Mouse (Mus musculus): Measurements from ENCODE around the gene Atp8b5. TPM values are rescaled to one million over a fixed set of nuclear protein-coding genes. Genes with fewer than 3 reads are reported as not detected.

Gene Atp8b5
- polyA plus RNA-seq, 1 experiment from 2014 or later = 0.40 TPM

GRCm38 (mm10) chr4:43258556-43258955 lies 8.4 kb upstream of the Atp8b5 start:
- no peak overlapping the region for H3K27ac ChIP-seq
- H3K4me2 ChIP-seq = no peak overlapping the region
- no peaks in the 10 kb centered on the region for H3K9me3 ChIP-seq
- peaks cover 81% of the 10 kb centered on the region for H3K36me3 ChIP-seq
- ATAC-seq (ENCODE audit: low FRiP score) = no peak
- H3K27me3 ChIP-seq = no peaks in the 10 kb centered on the region
- H3K4me1 ChIP-seq (replicated peaks) = no peaks in the 10 kb centered on the region
- no peak overlapping the region for H3K9ac ChIP-seq
- H3K4me3 ChIP-seq = no peak overlapping the region
- WGBS = 89% methylated on average over 4 of the region's 4 CpGs

GRCm38 (mm10) chr4:43259435-43259834 lies 7.5 kb upstream of the Atp8b5 start:
- Histone ChIP-seq H3K4me1 (replicated peaks) (no peaks in the 10 kb centered on the region), H3K9ac (no peak overlapping the region), H3K27me3 (no peaks in the 10 kb centered on the region), H3K36me3 (peaks cover 82% of the 10 kb centered on the region), H3K9me3 (no peaks in the 10 kb centered on the region), H3K4me2 (no peak overlapping the region), H3K4me3 (no peak overlapping the region), H3K27ac (0 out of 2 replicates have a peak overlapping the region, but pooled peaks have one; percentile 2)
- no peak for ATAC-seq (ENCODE audit: low FRiP score)
- WGBS = 75% methylated on average over 3 of the region's 3 CpGs

GRCm38 (mm10) chr4:43260096-43260495 lies 6.9 kb upstream of the Atp8b5 start:
- no peak overlapping the region for H3K4me2 ChIP-seq
- WGBS = 78% methylated on average over 5 of the region's 5 CpGs
- H3K9ac ChIP-seq = no peak overlapping the region
- no peak overlapping the region for H3K4me3 ChIP-seq
- H3K4me1 ChIP-seq (replicated peaks) = no peaks in the 10 kb centered on the region
- H3K36me3 ChIP-seq = peaks cover 75% of the 10 kb centered on the region
- H3K9me3 ChIP-seq = no peaks in the 10 kb centered on the region
- no peak for ATAC-seq (ENCODE audit: low FRiP score)
- no peak overlapping the region for H3K27ac ChIP-seq
- H3K27me3 ChIP-seq = no peaks in the 10 kb centered on the region

- Histone ChIP-seq H3K9ac (no peak overlapping the region), H3K4me3 (no peak overlapping the region), H3K27me3 (no peaks in the 10 kb centered on the region), H3K9me3 (no peaks in the 10 kb centered on the region), H3K27ac (no peak overlapping the region), H3K36me3 (peaks cover 48% of the 10 kb centered on the region), H3K4me1 (replicated peaks) (peaks cover 8% of the 10 kb centered on the region; the same call in 1 of the 2 replicates), H3K4me2 (no peak overlapping the region)
- WGBS = 92% methylated on average over 6 of the region's 6 CpGs
- ATAC-seq (ENCODE audit: low FRiP score) = no peak
These were observed 4.1 kb upstream of the Atp8b5 start for GRCm38 (mm10) chr4:43262821-43263220.

- no peak overlapping the region for H3K27ac ChIP-seq
- H3K4me1 ChIP-seq (replicated peaks) = peaks cover 8% of the 10 kb centered on the region; the same call in 1 of the 2 replicates
- H3K9ac ChIP-seq = no peak overlapping the region
- H3K4me3 ChIP-seq = no peak overlapping the region
- H3K4me2 ChIP-seq = peak overlapping the region; percentile 64; the same call in 1 of the 2 replicates
- H3K36me3 ChIP-seq = peaks cover 25% of the 10 kb centered on the region
- H3K9me3 ChIP-seq = no peaks in the 10 kb centered on the region
- ATAC-seq (ENCODE audit: low FRiP score) = no peak
- H3K27me3 ChIP-seq = no peaks in the 10 kb centered on the region
- 77% methylated on average over 2 of the region's 2 CpGs for WGBS
These were observed 813 bp upstream of the Atp8b5 start for GRCm38 (mm10) chr4:43266146-43266545.

GRCm38 (mm10) chr4:43267323-43267658 lies 332 bp downstream of the Atp8b5 start:
- Histone ChIP-seq H3K27ac (no peak overlapping the region), H3K36me3 (peaks cover 21% of the 10 kb centered on the region), H3K9ac (no peak overlapping the region), H3K27me3 (no peaks in the 10 kb centered on the region), H3K4me1 (replicated peaks) (peaks cover 8% of the 10 kb centered on the region; the same call in 1 of the 2 replicates), H3K9me3 (no peaks in the 10 kb centered on the region), H3K4me3 (peak overlapping the region; percentile 39), H3K4me2 (peak overlapping the region; percentile 64)
- 9% methylated on average over 2 of the region's 2 CpGs for WGBS
- peak; percentile 59; the same call in 1 of the 2 replicates for ATAC-seq (ENCODE audit: low FRiP score)

GRCm38 (mm10) chr4:43285476-43285875 lies 18.5 kb downstream of the Atp8b5 start:
- 99% methylated on average over 5 of the region's 5 CpGs for WGBS
- Histone ChIP-seq H3K9ac (no peak overlapping the region), H3K4me3 (no peak overlapping the region), H3K4me2 (no peak overlapping the region), H3K36me3 (no peaks in the 10 kb centered on the region), H3K27me3 (no peaks in the 10 kb centered on the region), H3K9me3 (no peaks in the 10 kb centered on the region), H3K4me1 (replicated peaks) (no peaks in the 10 kb centered on the region), H3K27ac (no peak overlapping the region)
- no peak for ATAC-seq (ENCODE audit: low FRiP score)

GRCm38 (mm10) chr4:43287305-43287704 lies 20.3 kb downstream of the Atp8b5 start:
- H3K9ac ChIP-seq = no peak overlapping the region
- H3K4me1 ChIP-seq (replicated peaks) = no peaks in the 10 kb centered on the region
- H3K27me3 ChIP-seq = no peaks in the 10 kb centered on the region
- no peak overlapping the region for H3K27ac ChIP-seq
- H3K4me2 ChIP-seq = no peak overlapping the region
- H3K4me3 ChIP-seq = no peak overlapping the region
- 83% methylated on average over 3 of the region's 3 CpGs for WGBS
- ATAC-seq (ENCODE audit: low FRiP score) = no peak
- H3K36me3 ChIP-seq = no peaks in the 10 kb centered on the region
- no peaks in the 10 kb centered on the region for H3K9me3 ChIP-seq

GRCm38 (mm10) chr4:43294001-43294400 lies 27.0 kb downstream of the Atp8b5 start:
- H3K9ac ChIP-seq = no peak overlapping the region
- H3K4me1 ChIP-seq (replicated peaks) = no peaks in the 10 kb centered on the region
- no peak for ATAC-seq (ENCODE audit: low FRiP score)
- no peak overlapping the region for H3K4me3 ChIP-seq
- H3K27ac ChIP-seq = no peak overlapping the region
- no peak overlapping the region for H3K4me2 ChIP-seq
- no peaks in the 10 kb centered on the region for H3K36me3 ChIP-seq
- no peaks in the 10 kb centered on the region for H3K27me3 ChIP-seq
- WGBS = 39% methylated on average over 6 of the region's 6 CpGs
- H3K9me3 ChIP-seq = no peaks in the 10 kb centered on the region

- H3K9me3 ChIP-seq = no peaks in the 10 kb centered on the region
- 13% methylated on average over 11 of the region's 11 CpGs for WGBS
- H3K4me3 ChIP-seq = no peak overlapping the region
- H3K9ac ChIP-seq = no peak overlapping the region
- no peak; the same call in 1 of the 2 replicates for ATAC-seq (ENCODE audit: low FRiP score)
- no peaks in the 10 kb centered on the region for H3K27me3 ChIP-seq
- H3K27ac ChIP-seq = peak overlapping the region; percentile 78
- peaks cover 9% of the 10 kb centered on the region for H3K4me1 ChIP-seq (replicated peaks)
- no peaks in the 10 kb centered on the region for H3K36me3 ChIP-seq
- H3K4me2 ChIP-seq = peak overlapping the region; percentile 31; the same call in 1 of the 2 replicates
These were observed 42.9 kb downstream of the Atp8b5 start for GRCm38 (mm10) chr4:43309696-43310338.

GRCm38 (mm10) chr4:43321536-43321935 lies 54.6 kb downstream of the Atp8b5 start:
- no peak overlapping the region for H3K4me3 ChIP-seq
- no peak for ATAC-seq (ENCODE audit: low FRiP score)
- 91% methylated on average over 4 of the region's 4 CpGs for WGBS

GRCm38 (mm10) chr4:43322336-43322735 lies 55.4 kb downstream of the Atp8b5 start:
- H3K4me2 ChIP-seq = no peak overlapping the region
- H3K27me3 ChIP-seq = no peaks in the 10 kb centered on the region
- no peak overlapping the region for H3K4me3 ChIP-seq
- no peaks in the 10 kb centered on the region for H3K36me3 ChIP-seq
- 0 out of 2 replicates have a peak, but pooled peaks cover 3% of the 10 kb centered on the region for H3K9me3 ChIP-seq
- no peak overlapping the region for H3K27ac ChIP-seq
- 89% methylated on average over 14 of the region's 14 CpGs for WGBS
- no peak overlapping the region for H3K9ac ChIP-seq
- no peak for ATAC-seq (ENCODE audit: low FRiP score)
- H3K4me1 ChIP-seq (replicated peaks) = no peaks in the 10 kb centered on the region

More at GRCm38 (mm10) chr4:43321536-43321935, 54.6 kb downstream of the Atp8b5 start:
- H3K9me3 ChIP-seq = 0 out of 2 replicates have a peak, but pooled peaks cover 3% of the 10 kb centered on the region
- no peaks in the 10 kb centered on the region for H3K27me3 ChIP-seq
- no peaks in the 10 kb centered on the region for H3K4me1 ChIP-seq (replicated peaks)
- H3K4me2 ChIP-seq = no peak overlapping the region
- H3K36me3 ChIP-seq = no peaks in the 10 kb centered on the region
- H3K9ac ChIP-seq = no peak overlapping the region
- H3K27ac ChIP-seq = no peak overlapping the region

GRCm38 (mm10) chr4:43327118-43327517 lies 60.2 kb downstream of the Atp8b5 start:
- WGBS = 95% methylated on average over 2 of the region's 2 CpGs
- Histone ChIP-seq H3K4me2 (no peak overlapping the region), H3K9me3 (0 out of 2 replicates have a peak, but pooled peaks cover 3% of the 10 kb centered on the region), H3K4me3 (no peak overlapping the region), H3K4me1 (replicated peaks) (no peaks in the 10 kb centered on the region), H3K36me3 (no peaks in the 10 kb centered on the region), H3K27me3 (no peaks in the 10 kb centered on the region), H3K27ac (no peak overlapping the region), H3K9ac (no peak overlapping the region)
- no peak for ATAC-seq (ENCODE audit: low FRiP score)
